Mouse (Mus musculus) liver, postnatal 0 days (tissue): Measurements from ENCODE around the gene Olfr1377. TPM values are rescaled to one million over a fixed set of nuclear protein-coding genes. Genes with fewer than 3 reads are reported as not detected.
"Not testable (repeated sequence)": the region's sequence is repeated elsewhere in the genome, so short reads cannot be mapped to it uniquely, and the experiment has no call there.

ENCODE experiments used
- ATAC-seq: fragments of 200-750 bp; cut with Nextera tagmentation; 2 replicates; pipeline ENCODE4 v1.8.0; 2017; ENCODE audit warnings: mild to moderate bottlenecking, moderate library complexity
- DNase-seq: peaks from one replicate; pipeline ENCODE4 v3.0.0-alpha.2; 2016
- H3K27ac ChIP-seq: fragments of 300-500 bp; sonication (generic); 2 replicates; pipeline ENCODE4 v1.5.1; 2014; ENCODE audit warnings: antibody characterized with exemption, moderate library complexity, mild to moderate bottlenecking, low read depth
- H3K27me3 ChIP-seq: fragments of 300-500 bp; sonication (generic); 2 replicates; pipeline ENCODE4 v1.6.1; 2014; ENCODE audit warnings: low read length, control low read depth, mixed read lengths; ENCODE audit not compliant: insufficient read depth
- H3K36me3 ChIP-seq: fragments of 300-500 bp; sonication (generic); replicated peaks from 2 replicates; pipeline ENCODE4 v1.6.1; 2014; ENCODE audit warnings: mild to moderate bottlenecking, control low read depth, low read length, moderate library complexity, mixed read lengths; ENCODE audit not compliant: insufficient read depth
- H3K4me1 ChIP-seq: fragments of 300-500 bp; sonication (generic); 2 replicates; pipeline ENCODE4 v1.6.1; 2014; ENCODE audit warnings: antibody characterized with exemption, mild to moderate bottlenecking, control low read depth; ENCODE audit not compliant: insufficient read depth
- H3K4me2 ChIP-seq: fragments of 300-500 bp; sonication (generic); 2 replicates; pipeline ENCODE4 v1.6.1; 2014; ENCODE audit warnings: low read depth, mild to moderate bottlenecking, low read length, moderate library complexity, mixed read lengths
- H3K4me3 ChIP-seq: fragments of 300-500 bp; sonication (generic); 2 replicates; pipeline ENCODE4 v1.5.1; 2014; ENCODE audit warnings: low read depth, low read length
- H3K9ac ChIP-seq: fragments of 300-500 bp; sonication (generic); replicated peaks from 2 replicates; pipeline ENCODE4 v1.6.1; 2014; ENCODE audit warnings: mild to moderate bottlenecking, moderate library complexity
- H3K9me3 ChIP-seq: fragments of 300-500 bp; sonication (generic); 2 replicates; pipeline ENCODE4 v1.6.1; 2016; ENCODE audit warnings: mild to moderate bottlenecking, control low read depth, low read length, mixed read lengths
- CTCF ChIP-seq: sonication (generic); IDR thresholded peaks from 2 replicates; pipeline ENCODE4 v1.5.1; 2016; ENCODE audit warnings: antibody characterized with exemption, low read depth
- EP300 ChIP-seq: IDR thresholded peaks from 2 replicates; pipeline ENCODE4 v1.6.1; 2016; ENCODE audit warnings: antibody characterized with exemption, low read depth, mild to moderate bottlenecking
- WGBS: fragments of 180-500 bp; shearing (Covaris S2); extraction: QIAGEN DNeasy Blood & Tissue Kit; methylation state at CpG from one replicate; pipeline ENCODE4 v1.1.7; 2014; ENCODE audit not compliant: insufficient replicate concordance; 5-methylcytosine and 5-hydroxymethylcytosine counted together
- polyA plus RNA-seq: library from polyadenylated mRNA; unstranded; fragments of >200 nt; fragmentation: Nextera tagmentation; extraction: Ambion mirVana; gene quantifications from 2 replicates; pipeline ENCODE4 v1.2.1, GENCODE M21; 2015

The Olfr1377 gene
- polyA plus RNA-seq, 1 experiment from 2014 or later = not detected

DNA sequence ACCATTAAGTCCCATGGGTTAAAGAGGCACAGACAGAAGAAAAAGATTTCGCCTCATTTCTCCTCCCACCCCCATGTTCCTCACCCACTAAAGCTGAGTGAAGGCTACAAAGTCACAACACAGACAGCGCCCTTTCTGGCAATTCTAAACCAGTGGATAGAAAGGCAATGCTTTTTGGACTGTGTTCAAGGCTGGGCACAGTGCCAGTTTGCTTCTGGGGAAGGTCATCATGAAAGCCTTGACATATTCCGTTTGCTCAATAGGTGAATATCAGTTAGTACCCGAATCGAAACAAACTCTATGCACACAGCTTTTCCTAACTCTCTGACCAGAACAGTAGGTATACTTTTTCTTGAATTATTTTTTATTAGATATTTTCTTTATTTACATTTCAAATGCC, 30.1 kb downstream of the Olfr1377 start:
- peak; percentile 56 for ATAC-seq
- H3K4me3 ChIP-seq = no peak overlapping the region
- WGBS = 57% methylated on average over 5 of the region's 5 CpGs
- no peak for TF ChIP-seq CTCF
- TF ChIP-seq EP300 = no peak
- H3K9me3 ChIP-seq = no peaks in the 10 kb centered on the region
- no peaks in the 10 kb centered on the region for H3K27me3 ChIP-seq
- H3K27ac ChIP-seq = no peak overlapping the region
- DNase-seq = peak; percentile 67
- no peaks in the 10 kb centered on the region for H3K4me1 ChIP-seq
- H3K4me2 ChIP-seq = no peak overlapping the region
- no peak overlapping the region for H3K9ac ChIP-seq
- H3K36me3 ChIP-seq = no peaks in the 10 kb centered on the region

GRCm38 (mm10) chr11:51013936-51014335, 32.2 kb downstream of the Olfr1377 start, which contains the start of gene Olfr54:
Gene Olfr54, plus strand, starts transcription at chr11:51014236.
- Histone ChIP-seq H3K27ac (no peak within 1 kb of the TSS), H3K4me1 (no peaks in the 10 kb centered on the region), H3K9me3 (no peaks in the 10 kb centered on the region), H3K27me3 (no peaks in the 10 kb centered on the region), H3K9ac (no peak within 1 kb of the TSS), H3K36me3 (no peaks in the 10 kb centered on the region), H3K4me3 (no peak within 1 kb of the TSS), H3K4me2 (no peak within 1 kb of the TSS)
- DNase-seq (no peak), ATAC-seq (no peak)
- WGBS = 65% methylated on average over 1 of the region's 1 CpGs
- no peak for TF ChIP-seq EP300
- no peak for TF ChIP-seq CTCF

- Histone ChIP-seq H3K4me1 (no peaks in the 10 kb centered on the region), H3K27ac (no peak overlapping the region), H3K4me3 (no peak overlapping the region), H3K27me3 (no peaks in the 10 kb centered on the region), H3K4me2 (no peak overlapping the region), H3K9me3 (no peaks in the 10 kb centered on the region), H3K9ac (no peak overlapping the region), H3K36me3 (no peaks in the 10 kb centered on the region)
- WGBS = 36% methylated on average over 2 of the region's 2 CpGs
- TF ChIP-seq EP300 (no peak), CTCF (no peak)
- peak; percentile 64 for ATAC-seq
- no peak for DNase-seq
Measured at GRCm38 (mm10) chr11:51016341-51016740, 34.6 kb downstream of the Olfr1377 start.

GRCm38 (mm10) chr11:51026811-51027210, 45.0 kb downstream of the Olfr1377 start:
- ATAC-seq, H3K27me3 ChIP-seq, H3K4me2 ChIP-seq, H3K9me3 ChIP-seq, H3K36me3 ChIP-seq, H3K4me3 ChIP-seq, H3K27ac ChIP-seq, H3K9ac ChIP-seq, H3K4me1 ChIP-seq, DNase-seq: not testable (repeated sequence)
- WGBS = 85% methylated on average over 11 of the region's 11 CpGs

GRCm38 (mm10) chr11:51029381-51029780, 47.6 kb downstream of the Olfr1377 start:
- not testable (repeated sequence) for H3K4me1 ChIP-seq, DNase-seq, ATAC-seq, H3K4me3 ChIP-seq, H3K9ac ChIP-seq, H3K36me3 ChIP-seq, H3K4me2 ChIP-seq, H3K9me3 ChIP-seq, H3K27me3 ChIP-seq, H3K27ac ChIP-seq
- 61% methylated on average over 8 of the region's 8 CpGs for WGBS

- Histone ChIP-seq H3K36me3 (no peaks in the 10 kb centered on the region), H3K9ac (no peak overlapping the region), H3K4me2 (no peak overlapping the region), H3K4me3 (no peak overlapping the region), H3K27ac (no peak overlapping the region), H3K27me3 (no peaks in the 10 kb centered on the region), H3K4me1 (no peaks in the 10 kb centered on the region), H3K9me3 (no peaks in the 10 kb centered on the region)
- TF ChIP-seq CTCF = no peak
- 69% methylated on average over 2 of the region's 2 CpGs for WGBS
- DNase-seq (no peak), ATAC-seq (no peak)
Measured at GRCm38 (mm10) chr11:51030225-51030624, 48.5 kb downstream of the Olfr1377 start.

DNA sequence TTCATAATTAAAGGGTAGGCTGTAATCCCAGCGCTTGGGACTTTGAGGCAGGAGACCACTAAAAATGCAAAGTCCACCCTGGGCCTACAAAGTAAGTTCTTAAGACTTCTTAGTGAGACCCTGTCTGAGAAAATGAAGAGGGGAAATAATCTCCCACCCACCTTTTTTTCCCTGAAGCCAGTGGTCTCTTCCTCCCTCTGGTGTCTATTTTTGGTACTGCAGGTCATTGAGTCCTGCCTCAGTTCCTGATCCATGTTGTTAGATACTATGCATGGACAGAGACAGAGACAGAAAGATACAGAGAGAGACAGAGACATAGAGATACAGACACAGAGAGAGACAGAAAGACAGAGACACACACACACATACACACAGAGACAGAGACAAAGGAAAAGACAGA, 51.1 kb downstream of the Olfr1377 start:
- Histone ChIP-seq H3K27ac (no peak overlapping the region), H3K4me1 (no peaks in the 10 kb centered on the region), H3K9ac (no peak overlapping the region), H3K36me3 (no peaks in the 10 kb centered on the region), H3K9me3 (no peaks in the 10 kb centered on the region), H3K4me3 (no peak overlapping the region), H3K27me3 (no peaks in the 10 kb centered on the region), H3K4me2 (no peak overlapping the region)
- DNase-seq (no peak), ATAC-seq (no peak)
- TF ChIP-seq EP300 (no peak), CTCF (peak; percentile 84)
- WGBS = 24% methylated on average over 1 of the region's 1 CpGs

DNA sequence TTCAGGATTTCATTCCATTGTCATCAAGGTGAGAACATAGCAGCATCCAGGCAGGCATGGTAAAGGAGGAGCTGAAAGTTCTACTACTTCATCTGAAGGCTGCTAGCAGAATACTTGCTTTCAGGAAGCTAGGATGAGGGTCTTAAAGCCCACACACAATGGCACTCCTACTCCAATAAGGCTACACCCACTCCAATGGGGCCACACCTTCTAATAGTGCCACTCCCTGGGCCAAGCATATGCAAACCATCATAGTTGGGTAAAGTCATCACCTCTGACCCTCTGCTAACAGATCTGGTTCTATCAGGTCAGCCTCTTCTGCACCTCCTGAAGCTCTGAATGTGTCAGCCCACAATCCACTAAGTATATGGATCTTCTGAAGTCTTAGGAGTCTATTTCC, 52.4 kb downstream of the Olfr1377 start:
- not testable (repeated sequence) for H3K9ac ChIP-seq, ATAC-seq, H3K27ac ChIP-seq, DNase-seq, H3K4me2 ChIP-seq, H3K9me3 ChIP-seq, H3K36me3 ChIP-seq, H3K4me3 ChIP-seq, H3K4me1 ChIP-seq, H3K27me3 ChIP-seq
